Mouse (Mus musculus) natural killer cell, adult 2 months (primary cell): ENCODE data around the gene Fasl.

Experiments used
- DNase-seq, 2 experiments: peaks; one replicate each; pipeline ENCODE4 v3.0.0; 2022; ENCODE audit warnings: low spot score in 2 of 2

The Fasl gene

DNA sequence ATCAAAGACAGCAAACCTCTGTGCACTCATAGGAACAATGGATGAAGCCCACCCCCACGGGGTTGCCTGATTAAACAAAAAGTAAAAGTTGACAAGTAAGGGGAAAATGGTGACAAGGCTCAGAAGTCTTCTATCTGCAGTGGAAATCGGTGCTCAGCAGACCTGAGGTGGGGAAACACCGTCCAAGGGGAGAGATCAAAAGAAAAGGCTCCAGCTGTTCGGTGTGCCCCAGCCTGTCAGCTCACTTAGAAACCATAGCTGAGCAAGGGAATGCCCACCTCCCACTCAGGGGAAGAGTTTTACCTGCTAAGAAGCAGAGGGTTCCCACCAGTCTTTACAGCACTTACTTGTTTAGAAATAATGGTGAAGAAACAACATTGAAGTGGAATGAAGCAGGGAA is 26.7 kb downstream of the Fasl start:
- DNase-seq = no peak

DNA sequence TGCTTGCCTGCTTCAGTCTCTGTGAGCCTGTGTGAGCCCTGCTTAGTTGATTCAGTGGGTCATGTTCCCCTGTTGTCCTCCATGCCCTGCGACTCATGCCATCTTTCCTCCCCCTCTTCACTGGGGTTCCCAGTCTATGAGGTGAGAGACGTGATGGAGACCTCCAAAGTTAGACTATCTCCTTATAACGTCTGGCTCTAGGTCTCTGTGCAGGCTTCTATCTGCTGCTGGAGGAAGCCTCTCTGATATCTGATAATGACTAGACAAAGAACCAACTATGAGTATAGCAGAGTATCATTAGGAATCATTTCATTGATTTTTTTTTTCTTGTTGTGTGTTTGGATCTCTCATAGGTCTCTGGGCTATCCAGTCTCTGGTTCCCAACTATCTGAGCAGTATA is 31.7 kb downstream of the Fasl start:
- no peak for DNase-seq

DNA sequence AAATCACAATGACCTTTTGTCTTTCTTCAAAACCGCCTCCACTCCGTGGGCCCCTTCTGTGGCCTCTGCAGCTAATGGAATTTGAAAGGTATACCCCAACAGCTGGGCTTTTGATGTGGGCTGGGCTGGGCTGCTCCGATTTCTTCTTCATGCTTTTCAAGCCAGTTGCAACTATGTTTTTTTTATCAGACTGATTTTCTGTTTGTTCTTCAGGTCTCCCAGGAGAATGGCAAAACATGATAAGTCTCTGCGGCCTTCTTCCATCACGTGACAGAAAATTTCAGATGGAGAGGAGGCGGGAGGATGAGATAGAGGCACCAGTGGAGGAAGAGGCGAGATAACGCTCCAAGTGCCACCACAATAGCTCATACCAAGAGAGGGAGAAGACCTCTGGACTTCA is 37.0 kb downstream of the Fasl start:
- DNase-seq = no peak

DNA sequence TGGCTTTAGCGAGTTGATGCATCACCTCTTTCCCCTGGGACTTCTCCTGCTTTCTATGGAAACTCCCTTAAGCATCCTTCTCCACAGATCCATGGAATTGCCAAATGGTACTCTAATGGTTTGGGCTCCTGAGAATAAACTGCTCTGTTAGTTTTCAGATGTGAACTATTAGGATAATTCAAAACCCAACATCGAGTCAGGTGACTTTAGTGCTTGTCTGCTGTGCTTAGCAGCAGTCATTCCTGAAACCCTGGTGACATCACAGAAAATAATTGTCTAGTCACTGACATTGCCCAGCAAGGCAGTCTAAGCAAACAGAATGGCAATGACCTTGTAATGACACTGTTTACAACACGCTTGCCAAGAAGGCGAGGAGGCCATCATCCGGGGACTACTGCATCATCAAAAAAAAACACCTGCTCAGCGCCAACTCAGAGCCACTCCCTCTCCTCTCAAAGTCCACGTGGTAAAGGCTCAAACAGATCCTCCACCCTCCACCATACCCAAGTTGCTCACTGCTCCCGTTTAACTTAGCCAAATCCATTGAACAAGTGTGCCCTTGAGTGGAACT is 37.7 kb downstream of the Fasl start:
- DNase-seq = no peak

DNA sequence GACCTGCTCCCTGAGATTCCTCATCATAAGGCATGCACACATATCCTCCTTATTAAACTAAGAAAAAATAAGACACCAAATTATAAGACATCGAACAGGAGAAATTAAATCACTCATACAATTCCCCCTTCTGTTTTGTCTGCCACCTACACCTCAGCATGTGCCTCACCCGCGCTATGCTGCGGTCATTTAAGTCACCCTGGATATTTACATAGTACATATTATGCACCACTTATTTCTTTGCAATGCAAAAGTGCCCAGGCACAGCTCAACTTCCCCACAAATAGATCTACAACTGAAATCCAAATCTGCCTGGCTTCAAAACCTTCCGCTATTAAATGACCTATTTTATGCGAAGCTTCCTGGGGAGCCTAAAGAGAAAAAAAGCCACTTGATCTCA is 39.6 kb downstream of the Fasl start:
- no peak for DNase-seq

DNA sequence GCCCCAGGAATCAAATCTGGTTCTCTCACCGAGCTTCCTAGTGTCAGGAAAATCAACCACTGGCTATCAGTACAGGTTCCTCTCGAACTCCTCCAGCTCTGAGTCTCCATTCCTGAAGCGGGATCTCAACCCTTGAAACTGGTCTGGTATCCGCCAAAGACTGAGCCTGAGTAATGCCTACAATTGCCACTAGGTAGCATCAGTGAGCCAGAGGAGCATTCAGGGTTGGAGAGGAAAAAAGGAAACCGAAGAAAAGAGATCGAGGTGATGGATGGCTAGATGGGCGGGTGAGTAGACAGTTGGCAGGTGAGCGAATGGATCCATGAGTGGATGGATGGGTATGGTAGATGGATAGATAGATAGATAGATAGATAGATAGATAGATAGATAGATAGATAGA is 40.2 kb downstream of the Fasl start:
- peak; percentile 77 to 83 for DNase-seq

DNA sequence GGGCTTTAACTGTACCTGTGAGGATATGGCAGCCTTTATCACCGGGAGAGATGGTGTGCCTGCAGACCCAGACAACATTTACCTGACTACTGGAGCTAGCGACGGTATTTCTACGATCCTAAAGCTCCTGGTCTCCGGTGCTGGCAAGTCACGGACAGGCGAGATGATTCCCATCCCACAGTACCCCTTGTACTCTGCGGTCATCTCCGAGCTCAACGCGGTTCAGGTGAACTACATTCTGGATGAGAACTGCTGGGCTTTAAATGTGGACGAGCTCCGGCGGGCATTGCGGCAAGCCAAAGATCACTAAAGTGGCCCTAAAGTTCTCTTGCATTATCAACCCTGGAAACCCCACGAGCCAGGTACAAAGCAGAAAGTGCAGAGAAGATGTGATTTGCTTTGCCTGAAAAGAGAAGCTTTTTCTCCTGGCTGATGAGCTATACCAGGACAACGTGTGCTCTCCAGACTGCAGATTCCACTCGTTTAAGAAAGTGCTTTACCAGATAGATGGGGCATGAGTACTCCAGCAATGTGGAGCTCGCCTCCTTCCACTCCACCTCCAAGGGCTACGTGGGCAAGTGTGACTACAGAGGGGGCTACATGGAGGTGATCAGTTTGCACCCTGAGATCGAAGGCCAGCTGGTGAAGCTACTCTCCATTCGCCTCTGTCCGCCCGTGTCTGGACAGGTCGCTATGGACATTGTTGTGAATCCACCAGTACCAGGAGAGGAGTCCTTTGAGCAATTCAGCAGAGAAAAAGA is 41.6 kb downstream of the Fasl start:
- no peak for DNase-seq

DNA sequence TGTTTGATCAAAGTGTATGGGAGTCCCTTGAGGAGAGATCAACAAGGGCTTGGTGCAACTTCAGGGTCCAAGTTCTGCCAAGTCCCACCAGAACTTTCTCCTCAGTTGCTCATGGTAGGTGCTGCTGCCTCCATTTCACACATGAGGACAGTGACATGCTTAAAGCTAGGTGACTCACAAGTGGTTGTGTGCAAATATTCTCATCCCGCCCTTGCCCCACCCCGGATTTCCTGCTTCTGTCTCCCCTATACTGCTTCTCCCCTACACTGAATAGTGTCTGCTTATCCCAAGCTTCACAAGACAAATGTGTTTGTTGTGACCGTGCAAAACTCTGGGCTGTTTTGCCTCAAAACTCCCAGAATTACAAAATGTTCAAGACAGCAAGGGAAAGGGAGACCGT is 43.4 kb downstream of the Fasl start:
- DNase-seq = no peak

DNA sequence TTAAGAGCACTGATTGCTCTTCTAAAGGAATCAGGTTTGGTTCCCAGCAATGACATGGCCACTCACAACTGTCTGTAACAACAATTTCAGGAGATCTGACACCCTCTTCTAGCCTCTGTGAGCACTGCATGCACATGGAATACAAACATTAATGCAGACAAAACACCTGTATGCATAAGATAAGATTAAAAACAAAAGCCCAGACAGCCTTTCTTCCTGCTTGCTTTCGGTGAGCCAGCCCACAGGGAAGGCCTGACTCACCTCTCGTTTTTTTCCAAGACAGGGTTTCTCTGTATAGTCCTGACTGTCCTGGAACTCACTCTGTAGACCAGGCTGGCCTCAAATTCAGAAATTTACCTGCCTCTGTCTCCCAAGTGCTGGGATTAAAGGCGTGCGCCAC is 44.1 kb downstream of the Fasl start:
- DNase-seq = no peak

DNA sequence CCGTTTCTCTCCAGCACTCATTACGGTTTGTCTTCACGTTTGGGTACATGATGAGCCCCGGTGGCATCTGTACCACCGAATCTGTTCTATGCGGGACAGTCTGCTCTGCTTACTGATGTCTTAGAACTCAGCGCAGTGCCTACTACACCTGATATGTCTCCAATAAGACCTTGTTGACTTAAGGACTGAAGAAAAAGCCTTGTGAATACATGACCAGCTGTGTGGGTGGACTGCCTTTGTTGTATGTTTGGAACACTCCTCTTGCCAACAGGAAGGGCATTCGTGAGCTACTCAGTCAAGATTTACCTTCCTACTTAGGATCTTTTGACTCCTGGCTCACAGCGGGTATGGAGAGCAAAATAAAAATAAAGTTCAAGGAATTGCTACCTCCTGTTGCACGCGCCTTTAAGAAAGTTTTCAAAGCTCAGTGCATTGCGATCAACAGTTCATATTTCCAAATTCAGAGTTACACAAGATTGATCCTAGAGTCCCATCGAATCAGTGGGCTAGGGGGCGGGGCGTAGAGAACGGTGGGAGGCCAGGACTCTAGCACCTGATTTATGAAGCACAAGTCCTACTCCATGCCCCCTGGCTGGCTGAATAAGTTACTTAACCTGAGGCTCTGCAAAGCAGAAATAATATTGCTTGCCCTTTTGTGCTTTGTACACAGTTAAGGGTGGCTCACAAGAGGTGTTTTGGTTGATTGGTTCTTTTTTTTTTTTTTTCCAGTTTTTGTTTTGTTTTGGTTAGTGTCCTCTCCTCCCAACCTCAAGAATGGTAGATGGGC is 45.6 kb downstream of the Fasl start:
- no peak for DNase-seq

DNA sequence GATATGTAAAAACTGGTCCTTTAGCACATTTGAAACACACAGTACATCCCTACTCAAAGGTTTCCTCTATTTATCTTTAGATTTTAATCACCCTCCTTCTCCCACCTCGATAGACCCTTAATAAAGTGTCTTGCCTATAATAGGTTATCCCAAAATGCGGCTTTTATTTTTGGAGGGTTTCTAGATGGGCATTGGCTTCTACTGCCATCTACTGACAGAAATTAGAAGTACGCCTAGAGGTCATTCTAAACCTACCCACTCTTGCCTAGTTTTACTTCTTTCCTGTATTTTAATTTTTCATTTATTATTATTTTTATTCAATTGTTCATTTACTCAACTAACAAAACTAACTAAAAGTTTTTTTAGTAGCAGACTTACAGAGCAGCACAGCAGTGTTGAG is 51.4 kb downstream of the Fasl start:
- no peak for DNase-seq

DNA sequence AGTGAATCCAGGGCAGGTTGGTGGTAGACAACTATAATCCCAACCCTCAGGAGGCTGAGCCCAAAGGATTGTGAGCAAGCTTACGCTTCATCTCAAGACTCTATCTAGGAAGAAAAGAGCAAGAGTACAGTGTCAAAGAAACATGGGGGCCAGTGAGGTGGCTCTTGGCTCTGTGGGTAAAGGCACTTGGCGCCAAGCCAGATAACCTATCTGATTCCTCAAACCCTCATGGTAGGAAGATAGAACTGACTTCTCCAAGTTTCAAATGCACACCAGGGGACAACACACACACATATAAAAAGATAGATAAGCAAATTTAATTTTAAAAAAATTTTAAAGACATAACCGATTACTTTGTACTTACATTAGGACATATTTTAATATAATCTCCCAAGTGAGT is 52.0 kb downstream of the Fasl start:
- DNase-seq = no peak

DNA sequence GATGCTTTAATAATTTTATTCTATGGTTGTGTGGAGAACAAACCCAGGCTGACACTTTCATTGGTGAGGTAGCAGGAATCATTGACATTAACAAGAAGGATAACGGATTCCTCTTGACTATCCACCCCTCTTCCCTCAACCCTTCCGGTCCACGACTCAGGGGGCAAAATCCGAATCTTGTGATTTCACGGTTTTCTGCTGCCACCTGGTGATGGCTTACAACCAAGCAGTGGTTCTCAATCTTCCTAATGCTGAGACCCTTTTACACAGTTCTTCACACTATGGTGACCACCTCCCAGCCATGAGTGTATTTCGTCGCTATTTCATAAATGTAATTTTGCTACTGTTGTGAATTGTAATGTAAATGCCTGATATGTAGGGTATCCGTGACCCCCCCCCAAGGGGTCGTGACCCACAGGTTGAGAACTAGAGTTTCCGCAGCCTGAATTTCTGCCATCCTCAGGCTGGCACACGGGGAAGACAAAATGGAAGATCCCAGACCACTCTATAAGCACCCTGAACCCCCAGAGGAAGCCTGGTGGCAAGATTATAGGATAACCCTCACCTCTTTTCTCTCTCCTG is 52.7 kb downstream of the Fasl start:
- peak; percentile 69 to 74 for DNase-seq

DNA sequence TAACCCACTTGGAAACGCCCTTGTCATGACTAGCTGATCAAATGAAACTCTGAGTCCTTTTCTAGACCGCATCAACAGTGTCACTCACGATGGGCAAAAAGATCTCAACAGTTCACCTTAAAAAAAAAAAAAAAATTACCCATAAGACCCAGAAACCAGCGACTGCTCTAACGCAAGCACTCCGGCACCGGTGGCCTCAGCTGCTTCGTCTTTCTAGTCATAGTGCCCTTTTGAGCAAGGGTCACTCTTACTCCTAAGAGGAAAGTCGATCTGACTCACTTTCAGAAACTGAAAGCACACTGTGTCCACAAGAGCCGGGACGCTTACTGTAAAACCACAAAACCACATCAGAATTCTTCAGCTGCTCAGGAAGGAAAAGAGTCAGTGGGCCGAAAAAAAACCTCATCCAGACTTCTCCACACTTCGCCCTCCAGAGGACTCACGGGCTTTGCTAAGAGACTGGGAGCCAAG is 53.5 kb downstream of the Fasl start:
- peak; percentile 80 to 85 for DNase-seq

DNA sequence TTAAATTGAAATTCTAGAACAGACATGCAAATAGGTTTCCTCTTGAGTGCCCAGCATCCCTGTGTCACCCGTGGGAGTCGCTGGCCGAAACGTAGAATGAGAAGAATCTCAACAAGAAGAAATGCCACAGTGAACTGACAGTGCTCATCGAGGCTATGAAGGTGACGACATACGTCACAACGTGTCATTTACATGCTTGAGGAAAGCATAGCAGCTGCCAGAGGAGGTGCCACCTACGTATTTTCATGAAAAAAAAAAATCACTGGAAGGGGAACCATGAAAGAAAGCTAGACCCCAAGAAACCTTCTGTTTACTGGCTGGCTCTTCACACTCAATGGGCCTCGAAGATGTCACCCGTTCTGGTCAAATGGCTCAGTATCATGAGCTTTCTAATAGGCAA is 54.0 kb downstream of the Fasl start:
- peak in 1 of 2 experiments; percentile 80 for DNase-seq
